Mouse (Mus musculus): ENCODE results near the gene Cisd3. TPM values are rescaled to one million over a fixed set of nuclear protein-coding genes. Genes with fewer than 3 reads are reported as not detected.
A peak's percentile ranks its signal among the peaks of the same experiment; 100 is the strongest.

The Cisd3 gene
- polyA plus RNA-seq, 2 experiments = 11.7 to 14.9 TPM

DNA sequence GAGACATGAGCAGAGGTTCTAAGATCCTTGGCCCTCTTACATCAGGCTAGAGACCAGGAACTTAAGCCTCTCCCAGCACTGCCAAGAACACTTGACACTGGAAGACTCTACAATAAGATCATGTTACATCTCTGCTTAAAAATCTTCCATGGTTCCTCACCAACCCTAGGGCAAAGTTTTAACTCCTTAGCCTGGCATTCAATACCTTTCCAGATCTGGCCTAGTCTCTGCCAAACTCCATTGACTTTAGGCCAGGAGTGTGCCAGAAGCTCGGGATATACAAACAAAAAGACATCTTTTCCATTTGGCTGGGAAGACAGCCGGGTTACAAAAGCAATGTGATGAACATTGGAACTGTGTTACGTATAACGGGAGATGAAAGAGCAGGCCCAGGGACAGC, 52.0 kb downstream of the Cisd3 start:
- Histone ChIP-seq H3K4me2 (replicated peaks; ENCODE audit: low read depth, low read length, severe bottlenecking) (no peak overlapping the region), H3K27ac (replicated peaks; ENCODE audit: low read depth, low read length) (0 out of 2 replicates have a peak overlapping the region, but pooled peaks have one; percentile 33), H3K4me1 (ENCODE audit: control insufficient read depth, insufficient read depth, low read length) (peaks cover 9% of the 10 kb centered on the region), H3K36me3 (ENCODE audit: control insufficient read depth, insufficient read depth, low read length) (no peaks in the 10 kb centered on the region; the same call in 1 of the 2 replicates), H3K27me3 (ENCODE audit: control insufficient read depth, insufficient read depth, low read length) (no peaks in the 10 kb centered on the region), H3K4me3 (replicated peaks; ENCODE audit: low read length) (no peak overlapping the region), H3K9ac (ENCODE audit: low read depth, low read length, severe bottlenecking) (no peak overlapping the region), H3K9me3 (ENCODE audit: control insufficient read depth, low read length) (no peaks in the 10 kb centered on the region)
- no peak for TF ChIP-seq POLR2A (IDR thresholded peaks at IDR 0.05; ENCODE audit: borderline replicate concordance, extremely low read depth, insufficient read depth, insufficient read length)
- 69% methylated on average over 4 of the region's 4 CpGs for WGBS
- no peak for ATAC-seq (ENCODE audit: low FRiP score, low read depth)
- DNase-seq (ENCODE audit: low spot score) = no peak

Small RNA genes within 50 kb of the gene (microRNA-seq; reads per million reads assigned to microRNA genes)
- not detected for gene Gm24158
- gene Mir6927 = not detected

Other genes starting within 250 kb of the Cisd3 start
- not detected in 2 replicates for gene 4933428G20Rik, start 185.5 kb upstream of the Cisd3 start, polyA plus RNA-seq (2012; rRNA removed)
- 0.19 and 0.36 TPM in 2 replicates for gene 4933428G20Rik, start 185.5 kb upstream of the Cisd3 start, polyA plus RNA-seq (2014; fragmentation: Nextera tagmentation; extraction: Ambion mirVana)
- gene Srcin1, start 109.6 kb upstream of the Cisd3 start, polyA plus RNA-seq (2012; rRNA removed) = 4.0 and 5.1 TPM in 2 replicates
- gene Srcin1, start 109.6 kb upstream of the Cisd3 start, polyA plus RNA-seq (2014; fragmentation: Nextera tagmentation; extraction: Ambion mirVana) = 0.39 and 0.53 TPM in 2 replicates
- 6.6 and 9.2 TPM in 2 replicates for gene Epop, start 56.1 kb upstream of the Cisd3 start, polyA plus RNA-seq (2012; rRNA removed)
- 4.4 and 4.8 TPM in 2 replicates for gene Epop, start 56.1 kb upstream of the Cisd3 start, polyA plus RNA-seq (2014; fragmentation: Nextera tagmentation; extraction: Ambion mirVana)
- gene Mllt6, start 22.4 kb upstream of the Cisd3 start, polyA plus RNA-seq (2012; rRNA removed) = 28.6 and 36.0 TPM in 2 replicates
- gene Mllt6, start 22.4 kb upstream of the Cisd3 start, polyA plus RNA-seq (2014; fragmentation: Nextera tagmentation; extraction: Ambion mirVana) = 4.9 and 6.1 TPM in 2 replicates
- gene Pcgf2, start 14.7 kb downstream of the Cisd3 start, polyA plus RNA-seq (2012; rRNA removed) = 130 and 179 TPM in 2 replicates
- 18.1 and 21.5 TPM in 2 replicates for gene Pcgf2, start 14.7 kb downstream of the Cisd3 start, polyA plus RNA-seq (2014; fragmentation: Nextera tagmentation; extraction: Ambion mirVana)
- 368 and 421 TPM in 2 replicates for gene Psmb3, start 17.6 kb downstream of the Cisd3 start, polyA plus RNA-seq (2012; rRNA removed)
- gene Psmb3, start 17.6 kb downstream of the Cisd3 start, polyA plus RNA-seq (2014; fragmentation: Nextera tagmentation; extraction: Ambion mirVana) = 489 and 508 TPM in 2 replicates
- 34.4 and 37.4 TPM in 2 replicates for gene Pip4k2b, start 58.9 kb downstream of the Cisd3 start, polyA plus RNA-seq (2012; rRNA removed)
- 2.2 and 2.3 TPM in 2 replicates for gene Pip4k2b, start 58.9 kb downstream of the Cisd3 start, polyA plus RNA-seq (2014; fragmentation: Nextera tagmentation; extraction: Ambion mirVana)
- 20.6 and 22.0 TPM in 2 replicates for gene Cwc25, start 80.7 kb downstream of the Cisd3 start, polyA plus RNA-seq (2012; rRNA removed)
- 11.6 and 11.7 TPM in 2 replicates for gene Cwc25, start 80.7 kb downstream of the Cisd3 start, polyA plus RNA-seq (2014; fragmentation: Nextera tagmentation; extraction: Ambion mirVana)
- 0.34 TPM in 1 of 2 replicates, not detected in the other for gene 1700001P01Rik, start 90.1 kb downstream of the Cisd3 start, polyA plus RNA-seq (2012; rRNA removed)
- 0.35 TPM in 1 of 2 replicates, not detected in the other for gene 1700001P01Rik, start 90.1 kb downstream of the Cisd3 start, polyA plus RNA-seq (2014; fragmentation: Nextera tagmentation; extraction: Ambion mirVana)
- 456 and 903 TPM in 2 replicates for gene Rpl23, start 96.6 kb downstream of the Cisd3 start, polyA plus RNA-seq (2012; rRNA removed)
- gene Rpl23, start 96.6 kb downstream of the Cisd3 start, polyA plus RNA-seq (2014; fragmentation: Nextera tagmentation; extraction: Ambion mirVana) = 730 and 764 TPM in 2 replicates
- gene Lasp1, start 113.2 kb downstream of the Cisd3 start, polyA plus RNA-seq (2012; rRNA removed) = 105 and 120 TPM in 2 replicates
- gene Lasp1, start 113.2 kb downstream of the Cisd3 start, polyA plus RNA-seq (2014; fragmentation: Nextera tagmentation; extraction: Ambion mirVana) = 95.7 and 103 TPM in 2 replicates
- gene B230217C12Rik, start 155.0 kb downstream of the Cisd3 start, polyA plus RNA-seq (2012; rRNA removed) = 12.4 and 13.3 TPM in 2 replicates
- gene B230217C12Rik, start 155.0 kb downstream of the Cisd3 start, polyA plus RNA-seq (2014; fragmentation: Nextera tagmentation; extraction: Ambion mirVana) = 5.3 and 7.2 TPM in 2 replicates
- gene Fbxo47, start 198.3 kb downstream of the Cisd3 start, polyA plus RNA-seq (2012; rRNA removed) = 0.58 and 1.0 TPM in 2 replicates
- gene Fbxo47, start 198.3 kb downstream of the Cisd3 start, polyA plus RNA-seq (2014; fragmentation: Nextera tagmentation; extraction: Ambion mirVana) = 0.22 and 0.82 TPM in 2 replicates